Mouse (Mus musculus): Measurements from ENCODE around the gene Bbip1.
"Not testable (repeated sequence)": the region's sequence is repeated elsewhere in the genome, so short reads cannot be mapped to it uniquely, and the experiment has no call there.

Gene Bbip1

DNA sequence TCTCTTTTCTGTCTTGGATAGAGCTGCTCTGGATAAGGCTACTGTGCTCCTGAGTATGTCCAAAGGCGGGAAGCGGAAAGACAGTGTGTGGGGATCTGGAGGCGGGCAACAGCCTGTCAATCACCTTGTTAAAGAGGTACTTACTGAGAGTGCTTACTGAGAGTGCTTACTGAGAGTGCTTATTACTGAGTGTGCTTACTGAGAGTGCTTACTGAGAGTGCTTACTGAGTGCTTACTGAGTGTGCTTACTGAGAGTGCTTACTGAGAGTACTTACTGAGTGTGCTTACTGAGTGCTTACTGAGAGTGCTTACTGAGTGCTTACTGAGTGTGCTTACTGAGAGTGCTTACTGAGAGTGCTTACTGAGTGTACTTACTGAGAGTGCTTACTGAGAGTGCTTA is 22.4 kb downstream of the Bbip1 start:
- not testable (repeated sequence) for DNase-seq

DNA sequence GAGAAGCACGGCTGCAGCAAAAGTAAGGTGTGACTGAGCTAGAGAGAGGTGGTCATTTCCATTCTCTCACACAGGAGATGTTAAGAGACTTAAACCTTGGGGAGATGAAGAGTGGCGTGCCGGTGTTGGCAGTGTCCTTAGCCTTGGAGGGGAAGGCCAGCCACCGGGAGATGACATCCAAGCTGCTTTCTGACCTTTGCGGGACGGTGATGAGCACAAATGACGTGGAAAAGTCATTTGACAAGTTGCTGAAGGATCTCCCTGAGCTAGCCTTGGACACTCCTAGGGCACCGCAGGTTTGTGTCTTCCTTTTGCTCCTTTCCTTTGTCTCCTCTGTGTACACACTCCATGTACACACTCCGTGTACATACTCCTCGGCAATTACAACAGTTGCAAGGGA is 24.9 kb downstream of the Bbip1 start:
- DNase-seq: no peak

DNA sequence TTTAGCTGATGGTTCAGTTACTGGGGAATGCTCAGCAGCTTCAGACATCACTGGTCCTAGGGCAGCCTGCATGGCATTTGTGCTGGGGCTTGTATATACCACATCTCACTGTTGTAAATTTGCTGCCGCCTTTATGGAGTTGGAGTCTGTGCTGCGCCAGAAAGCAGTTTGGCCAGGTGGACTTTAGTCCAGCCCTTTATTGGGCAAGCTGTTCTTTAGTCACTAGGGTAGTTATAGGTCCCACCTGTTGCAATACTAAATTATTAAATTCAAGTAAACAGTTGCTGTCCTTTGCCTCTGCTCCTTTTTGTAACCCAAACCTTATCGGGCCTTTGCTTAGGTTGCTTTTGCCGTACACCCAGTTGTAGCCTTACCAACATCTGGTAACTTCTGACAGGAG is 29.5 kb downstream of the Bbip1 start:
- DNase-seq: no peak

DNA sequence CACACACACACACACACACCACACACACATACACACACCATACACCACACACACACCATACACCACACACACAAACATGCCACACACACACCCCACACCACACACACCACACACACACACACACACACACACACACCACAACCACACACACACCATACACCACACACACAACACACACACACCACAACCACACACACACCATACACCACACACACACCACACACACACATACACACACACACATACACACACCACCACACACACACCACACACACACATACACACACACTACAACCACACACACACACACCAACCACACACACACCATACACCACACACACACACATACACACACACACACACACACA is 37.7 kb downstream of the Bbip1 start:
- DNase-seq: not testable (repeated sequence)

DNA sequence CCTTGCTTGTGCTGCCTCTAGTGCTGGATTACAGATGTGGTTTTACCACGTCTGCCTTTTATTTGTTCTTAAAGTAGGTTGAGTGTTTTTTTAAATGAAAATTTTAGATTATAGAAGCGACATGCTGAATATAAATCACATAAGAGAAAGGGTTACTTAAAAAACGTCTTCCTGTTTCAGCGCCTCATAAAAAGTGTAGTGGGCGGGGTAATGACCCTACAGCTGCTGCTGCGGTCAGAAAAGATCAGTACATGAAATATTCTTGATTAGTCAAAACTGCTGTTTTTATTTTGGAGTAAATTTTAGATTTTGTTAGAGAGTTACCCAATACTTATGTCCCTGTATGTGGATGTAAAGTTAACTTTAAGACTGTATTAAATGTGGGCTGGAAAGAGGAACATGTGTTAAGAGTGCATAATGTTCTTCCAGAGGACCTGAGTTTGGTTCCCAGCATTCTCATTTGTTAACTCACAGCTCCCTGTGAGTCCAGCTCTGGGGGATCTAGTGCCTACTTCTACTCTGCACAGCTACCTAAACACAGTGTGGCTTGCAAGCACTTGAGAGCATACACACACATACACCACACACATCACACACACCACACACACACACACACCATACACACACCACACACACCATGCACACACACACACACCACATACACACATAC is 38.3 kb downstream of the Bbip1 start:
- DNase-seq: no peak

DNA sequence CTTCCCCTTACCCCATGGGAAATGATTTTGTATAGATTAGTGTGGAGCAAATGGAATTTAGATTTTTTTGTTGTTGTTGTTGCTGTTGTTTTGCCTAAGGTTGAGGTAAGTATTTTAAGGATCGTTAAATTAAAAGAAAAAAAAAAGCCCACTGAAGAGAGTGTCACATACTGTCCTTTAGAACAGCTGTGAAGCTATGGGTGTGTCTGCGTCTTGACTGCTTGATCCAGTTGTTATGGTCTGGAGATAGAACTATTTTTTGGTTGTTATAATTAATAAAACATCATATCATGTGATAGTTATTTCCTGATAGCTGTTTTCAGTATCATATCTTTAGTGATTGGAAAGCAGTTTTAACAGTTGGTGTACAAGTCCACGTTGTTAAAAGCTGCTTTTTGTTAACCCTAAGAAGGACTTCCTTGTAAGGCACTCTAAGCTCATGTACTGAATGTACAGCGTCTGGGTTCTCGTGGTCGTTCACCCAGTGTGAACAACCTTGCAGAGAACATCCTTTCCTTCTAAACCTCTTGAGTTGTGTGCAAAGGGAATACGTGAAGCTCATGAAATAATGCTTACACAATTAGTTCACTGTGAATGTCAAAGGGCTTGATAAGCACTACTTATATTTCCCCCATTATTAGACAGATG is 39.5 kb downstream of the Bbip1 start:
- no peak for DNase-seq

DNA sequence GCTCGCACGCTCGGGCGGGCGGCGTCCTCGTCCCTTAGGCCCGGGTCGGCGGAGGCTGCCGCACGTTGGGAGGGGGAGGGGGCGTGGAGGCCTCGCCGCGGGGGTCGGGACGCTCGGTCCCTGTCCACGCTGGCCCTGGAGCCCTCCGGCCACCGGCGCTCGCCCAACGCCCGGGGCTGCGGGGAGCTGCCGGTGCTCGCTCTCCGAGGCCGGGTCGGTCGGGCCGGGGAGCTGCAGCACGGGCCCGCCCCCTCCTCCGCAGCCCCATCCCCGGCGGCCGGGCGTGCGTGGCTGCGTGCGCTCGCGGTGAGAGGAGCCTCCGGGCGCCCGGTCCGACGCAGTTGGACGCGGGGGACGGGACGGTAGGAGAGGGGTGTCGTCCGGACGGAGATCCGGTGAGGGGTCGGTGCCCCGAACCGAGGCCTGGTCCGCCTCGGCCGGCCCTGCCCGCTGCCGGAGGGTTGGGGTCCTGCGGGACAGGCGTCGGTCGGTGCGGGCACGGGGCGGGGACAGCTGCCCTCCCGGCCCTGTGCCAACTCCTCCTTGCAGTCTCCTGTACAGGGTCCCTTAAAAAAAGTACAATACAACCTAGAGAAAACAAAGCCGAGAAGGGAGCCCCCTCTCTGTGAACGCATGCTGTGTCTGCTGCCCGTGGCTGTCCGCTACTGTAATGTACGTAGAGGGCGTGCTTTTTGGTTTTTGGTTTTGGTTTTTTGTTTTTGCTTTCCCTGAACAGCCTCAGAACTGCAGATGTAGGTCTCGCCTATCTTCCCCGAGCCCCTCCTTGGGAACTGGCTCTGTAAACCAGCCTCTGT is 40.7 kb downstream of the Bbip1 start:
- peak; percentile 67 to 73 for DNase-seq

DNA sequence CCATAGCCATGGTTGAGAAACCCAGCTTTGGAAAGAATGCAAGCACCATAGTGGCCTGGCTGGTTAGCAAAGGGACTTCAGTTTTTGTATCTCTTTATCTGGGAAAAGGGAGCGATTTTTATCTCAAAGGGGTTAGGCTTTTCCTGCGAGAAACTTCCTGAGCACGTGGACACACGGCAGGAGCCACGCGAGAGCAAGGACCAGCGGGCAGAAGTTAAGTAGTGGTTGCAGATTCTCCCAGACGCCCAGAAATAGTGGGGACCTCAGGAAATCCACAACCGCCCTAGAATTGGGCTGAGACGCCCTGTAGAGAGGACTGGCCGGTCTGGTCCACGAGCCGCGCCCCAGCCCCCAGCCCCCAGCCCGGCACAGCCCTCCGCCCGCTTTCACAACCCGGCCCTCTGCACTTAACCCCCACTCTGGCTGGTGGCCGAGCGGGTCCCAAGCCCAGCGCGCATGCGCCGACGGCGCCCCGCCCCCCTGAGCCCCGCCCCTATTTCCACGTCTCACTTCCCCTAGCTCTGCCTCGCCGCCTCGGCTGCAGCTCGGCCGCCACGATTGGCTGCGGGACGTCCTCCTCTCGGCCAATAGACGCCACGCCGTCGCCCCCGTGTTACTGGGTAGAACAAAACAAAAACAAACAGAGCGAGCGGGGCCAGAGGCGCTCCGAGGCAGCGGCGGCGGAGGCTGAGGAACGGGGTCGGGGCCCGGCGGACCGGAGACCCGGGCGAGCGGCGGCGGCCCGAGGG is 41.5 kb downstream of the Bbip1 start:
- DNase-seq: peak; percentile 94 to 97

DNA sequence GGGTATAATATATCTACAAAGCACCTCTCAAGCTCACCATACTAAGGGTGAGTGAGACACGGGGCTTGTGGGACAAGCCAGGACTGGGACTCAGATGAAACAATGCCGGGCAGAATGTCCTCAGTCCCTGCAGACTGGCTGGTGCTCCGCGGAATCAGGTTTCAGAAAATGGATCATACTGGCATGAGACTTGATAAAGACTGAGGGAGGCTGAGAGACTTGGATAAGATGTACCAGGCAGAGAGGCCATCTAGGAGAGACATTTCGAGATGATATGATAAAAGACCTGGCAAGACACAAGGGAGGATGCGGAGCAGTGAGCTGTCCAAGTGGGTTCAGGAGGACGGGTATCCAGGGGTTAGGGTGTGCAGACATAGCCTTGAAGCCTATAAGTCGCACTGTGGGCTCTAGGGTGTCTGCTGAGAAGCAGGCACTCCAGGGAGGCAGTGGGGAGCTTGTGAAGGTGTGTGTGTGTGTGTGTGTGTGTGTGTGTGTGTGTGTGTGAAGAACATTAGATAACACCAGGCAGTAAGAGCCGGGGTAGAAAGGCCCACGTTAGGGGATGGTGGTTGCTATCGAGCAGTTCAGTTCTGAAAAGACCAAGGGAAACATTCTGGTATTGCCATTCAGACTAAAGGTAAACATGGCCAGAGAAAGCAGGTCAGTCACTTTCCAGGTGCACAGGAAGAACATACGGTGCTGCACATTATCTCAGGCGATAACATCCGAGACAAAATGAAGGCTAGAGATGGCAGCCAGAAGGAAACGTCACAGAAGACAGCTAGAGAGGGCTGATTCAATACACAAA is 42.3 kb downstream of the Bbip1 start:
- peak in 1 of 2 experiments; percentile 17 for DNase-seq

DNA sequence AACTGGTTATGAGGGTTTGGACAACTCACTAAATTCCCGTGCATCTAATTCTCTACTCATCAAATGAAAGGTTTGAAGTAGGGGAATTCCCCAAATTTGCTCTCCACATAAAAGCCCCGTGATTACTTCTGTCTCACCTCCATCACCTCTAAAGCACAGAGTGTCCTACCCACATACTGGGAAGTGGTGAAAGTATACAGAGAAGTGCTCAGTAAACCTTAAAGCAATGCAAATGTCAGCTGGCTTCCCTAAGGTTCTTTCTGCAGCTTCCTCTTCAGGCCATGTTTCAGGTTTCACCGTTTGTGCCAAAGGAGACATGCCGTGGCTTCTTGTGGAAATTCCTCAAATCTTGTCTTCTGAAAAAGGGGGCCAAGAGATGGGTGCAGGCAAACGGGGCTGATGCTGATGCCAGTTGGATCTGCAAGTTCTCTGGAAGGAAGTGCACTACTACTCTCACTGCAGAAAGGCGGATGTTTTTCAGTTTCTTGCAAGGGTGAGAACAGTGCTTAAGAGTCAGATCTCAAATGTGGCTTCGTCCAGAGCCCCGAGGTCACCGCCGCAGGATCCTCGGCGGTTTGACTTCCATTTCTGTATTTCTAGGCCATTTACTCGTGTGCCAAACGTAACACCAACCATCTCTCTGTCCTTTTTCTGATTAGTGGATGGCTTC is 44.4 kb downstream of the Bbip1 start:
- no peak for DNase-seq

DNA sequence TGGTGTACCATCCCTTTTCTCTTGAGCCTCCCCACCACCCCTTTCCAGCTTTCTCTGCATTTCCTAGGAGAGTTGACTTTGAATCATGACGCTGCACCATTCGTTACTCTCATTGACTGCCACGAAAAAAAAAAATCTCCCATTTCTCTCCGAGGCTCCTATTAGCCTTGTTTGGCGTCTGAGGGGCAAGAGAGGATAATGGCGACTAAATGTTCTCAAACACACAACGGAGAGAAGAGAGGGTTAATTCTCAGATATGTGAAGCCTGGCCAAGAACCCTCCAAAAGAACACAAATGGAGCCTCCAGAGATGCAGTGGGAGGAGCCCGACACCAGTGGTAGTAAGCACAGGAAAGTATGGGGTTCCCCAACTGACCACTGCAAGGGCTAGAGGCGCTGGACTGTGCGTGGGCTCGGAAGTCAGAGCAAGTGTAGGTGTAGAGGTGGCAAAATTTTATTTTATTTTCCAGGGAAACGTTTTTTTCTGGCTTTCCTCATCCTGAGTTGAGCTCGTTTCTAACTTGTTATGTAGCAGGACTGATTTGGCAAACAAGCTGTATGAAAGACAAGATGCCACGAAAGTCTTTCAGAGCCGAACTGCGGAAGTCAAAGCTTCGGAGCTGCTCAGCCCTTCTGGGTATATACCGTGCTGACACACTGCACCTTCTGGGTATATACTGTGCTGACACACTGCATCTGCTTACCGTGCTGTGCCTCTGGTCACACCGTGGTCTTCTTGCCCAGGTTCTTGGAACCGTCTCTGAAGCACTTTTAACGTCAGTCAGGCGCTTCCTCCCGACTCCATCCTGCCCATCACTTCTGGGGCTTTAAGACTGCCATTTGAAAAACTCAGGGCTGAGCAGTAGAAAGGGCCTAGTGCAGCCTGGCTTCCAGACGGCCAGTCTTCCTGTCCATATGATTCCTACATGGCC is 45.2 kb downstream of the Bbip1 start:
- no peak for DNase-seq

DNA sequence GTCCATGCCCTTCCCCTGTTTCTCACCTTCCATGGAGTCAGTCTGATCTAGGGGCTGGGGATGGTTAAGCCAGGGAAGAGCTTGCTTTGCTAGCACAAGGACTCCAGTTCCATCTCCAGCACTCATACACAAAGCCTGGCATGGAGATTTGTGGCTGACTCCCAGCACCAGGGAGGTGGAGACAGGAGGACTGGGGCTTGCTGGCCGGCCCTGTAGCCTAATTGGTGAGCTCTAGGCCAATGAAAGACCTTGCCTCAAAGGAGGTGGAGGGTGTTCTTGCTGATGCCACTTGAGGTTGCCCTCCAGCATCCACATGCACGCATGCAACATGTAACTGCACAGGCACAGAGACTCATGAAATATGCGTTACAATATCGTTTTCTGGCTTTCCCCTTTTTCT is 45.9 kb downstream of the Bbip1 start:
- no peak for DNase-seq

DNA sequence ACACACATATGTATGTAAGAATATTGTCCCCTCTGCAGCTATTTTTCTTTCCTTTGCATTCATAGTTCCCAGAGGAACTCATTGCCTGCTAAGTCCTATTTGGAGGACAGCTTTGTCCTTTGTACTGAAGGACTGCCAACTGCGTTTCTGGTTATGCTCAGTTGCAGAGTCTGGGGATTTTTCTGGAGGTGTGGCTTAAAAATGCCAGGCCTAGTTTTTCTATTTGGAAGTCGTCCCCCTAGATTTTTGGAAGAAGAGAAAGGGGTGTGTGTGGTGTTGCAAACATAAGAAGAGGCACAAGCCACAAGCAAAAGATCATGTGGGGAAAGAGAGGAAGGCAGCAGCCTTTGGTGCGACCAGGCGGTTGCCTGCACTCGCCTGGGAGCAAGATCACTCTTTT is 46.4 kb downstream of the Bbip1 start:
- DNase-seq: no peak

DNA sequence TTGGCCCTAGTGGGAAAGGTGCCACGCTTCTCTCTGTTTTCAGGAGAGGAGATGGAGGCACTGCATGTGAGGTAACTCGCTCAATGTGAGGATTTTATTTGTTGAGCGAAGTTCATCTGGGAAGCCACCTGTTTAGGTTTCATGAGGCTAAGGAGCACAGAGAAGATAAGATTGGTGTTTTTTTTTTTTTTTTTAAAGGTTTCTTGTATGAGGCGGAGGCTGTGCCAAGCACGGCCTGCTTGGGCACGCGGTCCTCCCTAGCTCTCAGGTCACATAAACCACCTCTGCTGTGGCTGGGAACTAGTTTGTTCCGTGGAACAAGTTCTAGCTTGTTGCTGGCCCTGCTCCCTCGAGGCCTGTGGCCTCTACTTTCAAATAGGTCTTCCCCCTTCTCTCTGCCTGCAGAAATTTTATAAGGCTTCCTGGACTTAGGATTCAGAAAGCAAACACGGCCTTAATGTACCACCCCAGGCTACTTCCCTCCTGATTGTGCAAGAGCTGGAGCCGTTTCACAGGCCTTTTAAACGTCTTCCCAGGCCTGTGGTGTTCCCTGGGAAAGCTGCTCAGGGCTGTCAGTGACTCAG is 49.8 kb downstream of the Bbip1 start:
- DNase-seq: no peak

DNA sequence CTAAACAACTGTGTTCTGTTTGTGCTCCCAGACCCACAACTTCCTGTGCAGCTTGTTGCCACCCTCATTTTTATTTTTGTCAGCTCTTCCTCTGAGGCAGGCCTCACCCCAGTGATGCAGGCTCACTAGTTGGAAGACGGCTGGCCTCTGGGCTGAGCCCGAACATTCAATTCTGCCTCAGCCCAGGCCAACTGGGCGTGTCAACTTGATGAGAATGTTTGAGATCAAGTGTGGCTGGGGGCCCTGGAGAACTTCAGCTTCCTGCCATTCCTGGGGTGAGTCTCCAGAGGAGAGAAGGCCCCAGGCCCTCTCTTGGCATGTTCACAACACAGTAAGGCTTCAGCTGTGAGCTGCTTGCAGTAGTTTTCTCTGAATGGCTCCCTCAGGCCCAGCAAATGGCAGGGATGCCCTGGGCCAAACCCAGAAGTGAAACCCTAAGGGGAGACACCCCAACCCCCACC is 50.7 kb downstream of the Bbip1 start:
- no peak for DNase-seq

DNA sequence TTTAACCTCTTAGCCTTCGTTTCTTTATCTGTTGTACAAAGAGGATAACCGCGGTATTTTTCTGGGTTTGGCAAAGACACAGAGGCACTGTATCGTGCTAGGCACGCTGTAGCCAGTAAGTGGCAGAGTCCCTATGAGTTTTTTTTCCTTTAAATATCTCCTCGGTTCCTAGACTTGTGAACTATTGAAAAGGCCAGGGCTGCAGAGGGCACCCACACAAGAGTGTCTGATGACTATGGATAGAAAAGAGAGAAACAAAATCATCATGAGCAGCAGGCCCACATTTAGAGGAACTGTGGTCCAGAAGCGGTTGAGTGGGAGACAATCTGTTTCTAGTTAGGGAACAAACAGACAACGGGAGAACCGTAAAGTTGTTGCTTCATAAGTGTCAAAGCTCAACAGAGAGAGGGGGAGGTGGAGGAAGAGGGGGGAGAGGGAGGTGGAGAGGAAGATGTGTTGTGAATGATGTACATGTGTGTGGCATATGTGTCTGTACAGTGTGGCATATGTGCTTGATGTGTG is 51.5 kb downstream of the Bbip1 start:
- no peak for DNase-seq

DNA sequence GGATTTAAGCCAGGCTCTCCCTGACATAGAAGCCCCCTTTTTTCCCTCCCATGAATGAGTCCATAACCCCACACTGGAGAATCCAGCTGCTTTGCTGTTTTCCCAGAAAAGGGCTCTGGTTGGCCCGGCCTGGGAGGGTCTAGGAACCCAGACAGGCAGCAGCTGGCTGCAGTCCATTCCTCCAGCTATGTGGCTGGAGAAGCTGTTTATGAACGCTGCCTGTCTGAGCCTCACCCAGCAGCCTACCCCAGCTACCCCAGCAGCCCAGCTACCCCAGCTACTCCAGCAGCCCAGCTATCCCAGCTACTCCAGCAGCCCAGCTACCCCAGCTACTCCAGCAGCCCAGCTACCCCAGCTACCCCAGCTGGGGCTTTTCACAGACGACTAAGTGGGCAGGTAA is 52.4 kb downstream of the Bbip1 start, which contains the start of gene Pdcd4:
Pdcd4 (plus strand) TSS at position 171 of the 400 bp plus-strand sequence.
- DNase-seq: no peak

DNA sequence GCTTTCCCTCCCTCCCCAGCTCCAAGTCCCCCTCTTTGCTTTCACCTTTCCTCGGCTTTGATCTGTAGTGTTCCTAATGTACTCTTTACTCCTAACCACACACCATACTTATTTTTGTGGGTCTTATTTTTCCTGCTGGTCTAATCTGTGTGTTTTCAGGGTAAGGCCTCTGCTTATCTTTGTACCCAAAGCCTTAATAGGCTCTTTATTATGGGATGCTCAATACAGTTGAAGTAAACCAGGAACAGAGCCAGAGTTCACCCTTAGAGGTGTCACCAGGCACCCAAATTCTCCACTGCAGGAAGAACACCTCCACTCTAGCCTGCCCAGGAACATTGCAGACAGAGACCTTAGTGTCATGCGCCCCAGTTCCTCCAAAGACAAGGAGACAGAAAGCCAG is 52.9 kb downstream of the Bbip1 start:
- DNase-seq: no peak

DNA sequence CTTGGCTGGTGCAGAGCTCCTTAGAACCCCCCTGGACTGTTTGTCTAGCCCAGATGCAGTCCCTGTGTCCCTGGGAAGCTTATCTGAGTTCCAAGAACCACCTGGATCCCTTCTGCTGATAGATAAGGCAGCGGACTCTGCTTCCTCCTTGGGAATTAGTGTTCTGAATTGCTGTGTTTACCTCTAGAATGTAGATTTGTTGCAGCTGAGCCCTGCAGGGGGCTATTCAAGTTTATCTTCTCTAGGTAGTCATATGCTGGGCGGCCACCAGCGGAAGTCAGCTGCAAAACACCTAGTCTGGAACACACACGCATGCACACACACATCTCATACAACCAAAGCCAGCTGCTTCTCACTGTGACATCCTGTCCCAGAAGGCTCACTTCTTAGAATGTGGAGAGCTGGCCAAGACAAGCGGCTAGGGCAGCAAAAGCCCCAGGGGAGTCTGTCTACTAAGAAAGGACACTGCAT is 53.6 kb downstream of the Bbip1 start:
- no peak for DNase-seq

DNA sequence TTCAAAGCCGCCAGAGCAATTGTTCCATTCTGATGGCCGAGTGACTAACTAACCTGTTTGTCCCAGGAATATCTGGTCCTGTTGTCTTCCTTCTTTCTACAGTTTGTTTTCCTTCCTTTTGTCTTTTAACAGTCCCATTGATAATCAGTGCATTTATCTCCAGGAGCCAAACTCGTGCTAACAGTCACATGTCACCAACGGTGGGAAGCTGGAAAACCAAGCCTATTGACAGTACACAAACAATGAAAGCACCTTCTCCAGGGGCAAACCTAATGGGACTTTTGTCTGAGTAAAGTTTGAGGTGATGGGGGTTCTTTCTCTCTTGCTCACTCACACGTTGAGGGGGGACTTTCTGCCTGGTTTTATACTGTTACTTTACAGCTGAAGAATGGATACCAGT is 54.2 kb downstream of the Bbip1 start:
- DNase-seq: no peak
